Mouse (Mus musculus): Measurements from ENCODE around the gene Mgst3. TPM values are rescaled to one million over a fixed set of nuclear protein-coding genes. Genes with fewer than 3 reads are reported as not detected.

Gene Mgst3
- polyA plus RNA-seq, 1 experiment: 560 TPM

- Histone ChIP-seq H3K36me3 (ENCODE audit: control insufficient read depth, insufficient read depth, low read length) (peaks cover 5% of the 10 kb centered on the region), H3K4me3 (ENCODE audit: insufficient read depth, low read depth, low read length) (no peak overlapping the region), H3K27ac (ENCODE audit: insufficient read depth, low read depth, low read length) (peak overlapping the region; percentile 69), H3K4me1 (ENCODE audit: control insufficient read depth, insufficient read depth, low read length) (peaks cover 23% of the 10 kb centered on the region), H3K27me3 (replicated peaks; ENCODE audit: control insufficient read depth, insufficient read depth, low read length) (no peaks in the 10 kb centered on the region)
- 57% methylated on average over 5 of the region's 5 CpGs for WGBS
- no peak for DNase-seq
- TF ChIP-seq CTCF (conservative IDR thresholded peaks at IDR 0.05; ENCODE audit: insufficient read depth, insufficient read length, low read depth, low read length) (no peak), POLR2A (IDR thresholded peaks at IDR 0.05; ENCODE audit: low read depth, low read length) (no peak)
These were observed 30.3 kb downstream of the Mgst3 start for GRCm38 (mm10) chr1:167363322-167363721.

GRCm38 (mm10) chr1:167362819-167363218 is 30.8 kb downstream of the Mgst3 start:
- peak; percentile 79 for DNase-seq
- Histone ChIP-seq H3K27ac (ENCODE audit: insufficient read depth, low read depth, low read length) (peak overlapping the region; percentile 51; the same call in 1 of the 2 replicates), H3K4me3 (ENCODE audit: insufficient read depth, low read depth, low read length) (no peak overlapping the region), H3K4me1 (ENCODE audit: control insufficient read depth, insufficient read depth, low read length) (peaks cover 26% of the 10 kb centered on the region), H3K36me3 (ENCODE audit: control insufficient read depth, insufficient read depth, low read length) (peaks cover 5% of the 10 kb centered on the region), H3K27me3 (replicated peaks; ENCODE audit: control insufficient read depth, insufficient read depth, low read length) (no peaks in the 10 kb centered on the region)
- 47% methylated on average over 4 of the region's 4 CpGs for WGBS
- no peak for TF ChIP-seq CTCF (conservative IDR thresholded peaks at IDR 0.05; ENCODE audit: insufficient read depth, insufficient read length, low read depth, low read length)
- no peak for TF ChIP-seq POLR2A (IDR thresholded peaks at IDR 0.05; ENCODE audit: low read depth, low read length)

GRCm38 (mm10) chr1:167360268-167360667 is 33.4 kb downstream of the Mgst3 start:
- TF ChIP-seq POLR2A (IDR thresholded peaks at IDR 0.05; ENCODE audit: low read depth, low read length) (no peak), CTCF (conservative IDR thresholded peaks at IDR 0.05; ENCODE audit: insufficient read depth, insufficient read length, low read depth, low read length) (no peak)
- DNase-seq: no peak
- H3K4me1 ChIP-seq (ENCODE audit: control insufficient read depth, insufficient read depth, low read length): peaks cover 13% of the 10 kb centered on the region
- H3K27ac ChIP-seq (ENCODE audit: insufficient read depth, low read depth, low read length): no peak overlapping the region
- no peak overlapping the region for H3K4me3 ChIP-seq (ENCODE audit: insufficient read depth, low read depth, low read length)
- H3K36me3 ChIP-seq (ENCODE audit: control insufficient read depth, insufficient read depth, low read length): peaks cover 7% of the 10 kb centered on the region
- H3K27me3 ChIP-seq (replicated peaks; ENCODE audit: control insufficient read depth, insufficient read depth, low read length): no peaks in the 10 kb centered on the region
- WGBS: 76% methylated on average over 4 of the region's 4 CpGs

- WGBS: 53% methylated on average over 9 of the region's 9 CpGs
- Histone ChIP-seq H3K36me3 (ENCODE audit: control insufficient read depth, insufficient read depth, low read length) (peaks cover 9% of the 10 kb centered on the region), H3K4me1 (ENCODE audit: control insufficient read depth, insufficient read depth, low read length) (peaks cover 13% of the 10 kb centered on the region), H3K4me3 (ENCODE audit: insufficient read depth, low read depth, low read length) (no peak overlapping the region), H3K27me3 (replicated peaks; ENCODE audit: control insufficient read depth, insufficient read depth, low read length) (no peaks in the 10 kb centered on the region), H3K27ac (ENCODE audit: insufficient read depth, low read depth, low read length) (peak overlapping the region; percentile 85)
- DNase-seq: peak; percentile 86
- TF ChIP-seq POLR2A (IDR thresholded peaks at IDR 0.05; ENCODE audit: low read depth, low read length): no peak
These were observed 34.9 kb downstream of the Mgst3 start for GRCm38 (mm10) chr1:167358731-167359130.

GRCm38 (mm10) chr1:167357387-167357786 is 36.3 kb downstream of the Mgst3 start:
- Histone ChIP-seq H3K4me1 (ENCODE audit: control insufficient read depth, insufficient read depth, low read length) (peaks cover 10% of the 10 kb centered on the region; the same call in 1 of the 2 replicates), H3K27me3 (replicated peaks; ENCODE audit: control insufficient read depth, insufficient read depth, low read length) (no peaks in the 10 kb centered on the region), H3K4me3 (ENCODE audit: insufficient read depth, low read depth, low read length) (no peak overlapping the region), H3K27ac (ENCODE audit: insufficient read depth, low read depth, low read length) (no peak overlapping the region), H3K36me3 (ENCODE audit: control insufficient read depth, insufficient read depth, low read length) (peaks cover 9% of the 10 kb centered on the region)
- DNase-seq: no peak
- no peak for TF ChIP-seq POLR2A (IDR thresholded peaks at IDR 0.05; ENCODE audit: low read depth, low read length)
- TF ChIP-seq CTCF (conservative IDR thresholded peaks at IDR 0.05; ENCODE audit: insufficient read depth, insufficient read length, low read depth, low read length): no peak
- WGBS: 93% methylated on average over 9 of the region's 9 CpGs

GRCm38 (mm10) chr1:167352403-167352802 is 41.2 kb downstream of the Mgst3 start:
- no peak overlapping the region for H3K4me3 ChIP-seq (ENCODE audit: insufficient read depth, low read depth, low read length)
- no peak for TF ChIP-seq CTCF (conservative IDR thresholded peaks at IDR 0.05; ENCODE audit: insufficient read depth, insufficient read length, low read depth, low read length)
- no peak for TF ChIP-seq POLR2A (IDR thresholded peaks at IDR 0.05; ENCODE audit: low read depth, low read length)
- WGBS: 81% methylated on average over 14 of the region's 14 CpGs
- DNase-seq: no peak
- H3K27me3 ChIP-seq (replicated peaks; ENCODE audit: control insufficient read depth, insufficient read depth, low read length): no peaks in the 10 kb centered on the region
- H3K36me3 ChIP-seq (ENCODE audit: control insufficient read depth, insufficient read depth, low read length): peaks cover 9% of the 10 kb centered on the region
- H3K27ac ChIP-seq (ENCODE audit: insufficient read depth, low read depth, low read length): no peak overlapping the region
- peaks cover 3% of the 10 kb centered on the region; the same call in 1 of the 2 replicates for H3K4me1 ChIP-seq (ENCODE audit: control insufficient read depth, insufficient read depth, low read length)

- H3K27me3 ChIP-seq (replicated peaks; ENCODE audit: control insufficient read depth, insufficient read depth, low read length): no peaks in the 10 kb centered on the region
- peak overlapping the region; percentile 92 for H3K27ac ChIP-seq (ENCODE audit: insufficient read depth, low read depth, low read length)
- WGBS: 24% methylated on average over 13 of the region's 13 CpGs
- H3K36me3 ChIP-seq (ENCODE audit: control insufficient read depth, insufficient read depth, low read length): peaks cover 6% of the 10 kb centered on the region
- no peak for TF ChIP-seq POLR2A (IDR thresholded peaks at IDR 0.05; ENCODE audit: low read depth, low read length)
- no peak for TF ChIP-seq CTCF (conservative IDR thresholded peaks at IDR 0.05; ENCODE audit: insufficient read depth, insufficient read length, low read depth, low read length)
- peak overlapping the region; percentile 88 for H3K4me3 ChIP-seq (ENCODE audit: insufficient read depth, low read depth, low read length)
- peak; percentile 54 for DNase-seq
- H3K4me1 ChIP-seq (ENCODE audit: control insufficient read depth, insufficient read depth, low read length): no peaks in the 10 kb centered on the region
These were observed 42.8 kb downstream of the Mgst3 start for GRCm38 (mm10) chr1:167350597-167351415.

All from kidney, adult 2 months (tissue).